Mouse (Mus musculus) erythroblast, embryonic 14.5 days (primary cell): ENCODE data around the gene Ift74.

Experiments
- GATA1 ChIP-seq: IDR thresholded peaks from 2 replicates; pipeline ENCODE4 v1.6.1; 2012; ENCODE audit warnings: low read length, inconsistent platforms, mixed read lengths
- TAL1 ChIP-seq: IDR thresholded peaks from 3 replicates; pipeline ENCODE4 v1.6.1; 2012; ENCODE audit warnings: low read length, inconsistent platforms, mixed read lengths

GRCm38 (mm10) chr4:94620077-94620476, 5.8 kb downstream of the Ift74 start:
- TF ChIP-seq GATA1 (no peak), TAL1 (no peak)
